Mouse (Mus musculus) induced T-regulatory cell, adult 2 months (primary cell): ENCODE measurements around the gene Syt8.

Source experiments
- DNase-seq: peaks from one replicate; pipeline ENCODE4 v3.0.0-alpha.2; 2012; ENCODE audit warnings: low read depth

Syt8 gene

DNA sequence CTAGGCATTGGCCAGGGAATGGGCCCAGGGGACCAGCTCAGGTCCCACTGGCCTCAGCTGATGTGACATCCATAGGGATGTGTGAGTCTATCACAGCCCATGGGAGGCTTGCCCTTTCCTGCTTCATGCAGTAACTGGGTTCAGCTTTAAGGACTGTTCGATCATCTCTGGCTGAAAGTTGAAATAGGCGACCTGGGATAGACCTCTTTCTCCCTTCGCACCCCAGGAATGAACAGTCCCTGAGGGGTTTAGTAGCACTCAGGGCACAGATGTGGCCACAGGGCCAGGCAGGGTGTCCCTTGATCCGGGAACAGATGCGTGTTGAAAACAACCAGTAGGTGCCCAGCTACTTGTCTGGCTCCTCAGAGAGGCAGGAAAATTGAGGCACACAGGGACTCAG lies 41.6 kb downstream of the Syt8 start:
- no peak for DNase-seq

DNA sequence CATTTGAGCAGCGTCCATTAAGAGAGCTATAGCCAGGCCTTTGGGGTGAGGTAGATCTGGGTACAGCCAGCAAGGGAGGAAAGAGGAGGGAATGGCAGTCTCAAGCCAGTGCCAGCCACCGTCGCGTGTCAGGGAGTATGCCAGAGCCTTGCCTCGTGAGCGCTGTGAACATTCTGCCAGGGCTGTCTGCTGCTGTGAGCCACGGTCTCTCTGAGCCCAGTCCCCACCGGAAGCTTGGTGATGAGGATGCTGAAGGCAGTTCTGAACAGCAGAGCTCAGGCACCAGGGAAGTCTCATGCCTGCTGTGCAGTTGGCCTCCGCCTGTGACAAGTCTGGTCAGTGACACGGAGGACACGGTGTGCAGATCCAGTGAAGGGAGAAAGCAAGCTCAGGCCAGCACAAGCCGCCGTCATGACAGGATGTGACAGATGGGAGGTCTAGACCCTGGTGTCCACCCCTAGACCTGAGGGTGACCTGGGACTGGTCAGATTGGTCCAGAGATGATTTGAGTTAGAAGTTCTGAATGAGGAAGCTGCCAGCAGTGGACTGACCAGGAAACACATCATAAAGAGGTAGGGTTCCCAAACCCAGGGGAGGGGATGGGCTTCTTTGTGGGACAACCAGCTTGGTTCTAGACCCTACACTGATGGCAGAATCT lies 42.3 kb downstream of the Syt8 start:
- no peak for DNase-seq

DNA sequence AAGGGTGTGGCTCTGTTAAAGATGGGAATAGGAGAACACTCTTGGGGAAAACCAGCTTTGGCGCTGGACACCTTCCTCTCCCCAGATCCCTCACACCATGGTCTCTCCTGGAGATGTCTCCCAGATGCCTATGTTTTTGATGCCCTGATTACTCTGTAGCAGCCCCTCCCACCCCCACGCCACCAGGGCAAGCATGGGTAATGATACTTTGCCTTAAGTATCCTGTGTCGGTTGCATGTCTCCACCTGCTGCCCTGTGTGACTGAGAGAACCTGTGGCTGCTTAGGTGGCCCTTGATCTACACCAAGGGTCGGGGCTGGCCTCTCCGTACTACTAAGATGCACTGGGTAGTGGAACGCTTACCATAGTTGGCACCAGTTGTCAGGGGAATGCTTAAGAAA lies 43.4 kb downstream of the Syt8 start:
- DNase-seq: no peak

DNA sequence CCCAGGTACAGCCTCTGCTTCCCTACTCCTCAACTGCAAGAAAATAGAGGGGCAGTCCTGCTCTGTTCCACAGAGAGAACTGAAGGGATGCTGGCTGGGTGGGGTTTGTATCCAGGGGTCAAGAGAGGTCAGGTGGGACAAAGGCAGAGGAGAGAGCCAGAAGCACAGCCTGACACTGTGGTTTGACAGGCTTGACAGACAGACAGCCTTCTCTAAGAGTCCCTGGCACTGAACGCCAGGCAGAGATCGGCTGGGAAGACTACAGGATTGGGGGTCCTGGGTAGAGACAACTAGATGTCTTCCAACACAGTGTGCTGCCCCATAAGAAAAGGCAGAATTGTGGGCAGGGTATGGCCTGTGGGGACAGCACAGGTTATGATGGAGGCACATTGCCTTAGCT lies 43.9 kb downstream of the Syt8 start:
- DNase-seq: no peak

DNA sequence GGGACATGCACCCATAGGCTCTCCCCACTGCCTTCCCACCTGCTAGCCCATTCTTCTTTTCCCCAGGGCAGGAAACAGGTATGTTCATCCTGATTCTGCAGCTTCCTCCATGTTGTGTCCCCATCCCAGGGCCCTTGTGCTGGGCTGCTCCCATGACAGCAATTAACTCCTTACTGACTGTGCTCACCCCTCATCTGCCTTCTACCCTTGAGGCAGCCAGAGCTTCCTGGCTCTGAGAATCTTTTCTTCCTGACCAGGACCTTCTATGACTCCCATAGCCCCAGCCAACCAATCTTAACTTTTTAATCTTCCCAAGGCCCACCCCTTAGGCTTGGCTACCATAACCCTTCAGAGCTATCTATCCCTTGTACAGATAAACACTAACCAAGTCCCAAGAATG lies 44.7 kb downstream of the Syt8 start:
- DNase-seq: no peak

DNA sequence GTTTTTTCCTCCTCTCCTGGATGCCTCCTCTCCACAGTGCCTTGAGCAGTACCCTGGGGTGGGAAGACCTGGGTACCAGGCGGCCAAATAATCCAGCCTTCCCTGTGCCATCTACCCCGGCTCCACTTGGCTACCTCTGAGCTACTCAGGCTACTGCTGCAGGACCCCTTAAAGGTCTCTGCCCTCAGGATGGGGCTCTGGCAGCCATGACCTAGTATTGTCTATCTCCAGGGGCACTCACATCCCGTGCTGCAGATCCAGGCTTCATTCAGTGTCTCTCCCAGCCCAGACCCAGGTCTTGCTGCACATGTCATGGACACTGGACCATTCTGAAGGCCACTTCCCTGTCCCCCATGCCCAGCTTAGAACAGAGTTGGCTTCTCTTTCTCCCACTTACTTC lies 45.2 kb downstream of the Syt8 start:
- DNase-seq: no peak

DNA sequence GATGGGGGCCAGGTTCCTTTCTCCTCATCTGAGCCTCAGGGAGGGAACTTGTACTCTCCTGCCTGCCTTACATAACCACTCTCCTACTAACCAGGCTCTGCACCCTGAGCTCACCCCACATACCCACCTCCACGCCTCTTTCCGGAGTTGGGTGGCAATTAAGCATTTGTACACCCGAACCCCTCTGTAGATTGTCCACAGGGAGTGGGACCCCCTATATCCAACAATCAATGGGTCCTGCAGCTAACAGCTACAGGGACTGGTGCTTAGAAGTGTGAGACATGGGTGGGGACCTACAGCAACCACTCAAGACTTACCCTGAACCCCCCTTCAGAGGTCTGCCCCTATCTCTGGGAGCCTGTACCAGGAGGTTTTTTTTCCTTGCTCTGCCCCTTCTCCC lies 46.0 kb downstream of the Syt8 start:
- DNase-seq: no peak

DNA sequence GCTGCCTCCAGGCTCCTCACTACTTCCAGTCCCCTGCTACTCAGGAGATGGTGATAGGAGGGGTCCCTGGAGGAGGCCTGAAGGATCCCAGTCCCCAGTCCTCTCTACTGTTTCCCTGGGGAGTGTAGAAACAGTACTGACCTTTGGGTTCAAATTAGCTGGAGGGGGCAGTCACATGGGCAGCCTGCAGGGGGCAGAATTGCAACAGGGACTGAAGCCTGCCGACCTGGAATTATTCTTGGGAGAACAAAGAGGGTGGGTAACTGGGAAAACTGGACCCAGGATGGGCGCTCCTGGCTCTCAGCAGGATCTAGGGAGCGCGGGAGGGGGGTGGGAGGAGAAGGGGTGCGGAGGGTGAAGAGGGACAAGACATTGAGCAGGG lies 46.5 kb downstream of the Syt8 start:
- DNase-seq: peak; percentile 28

DNA sequence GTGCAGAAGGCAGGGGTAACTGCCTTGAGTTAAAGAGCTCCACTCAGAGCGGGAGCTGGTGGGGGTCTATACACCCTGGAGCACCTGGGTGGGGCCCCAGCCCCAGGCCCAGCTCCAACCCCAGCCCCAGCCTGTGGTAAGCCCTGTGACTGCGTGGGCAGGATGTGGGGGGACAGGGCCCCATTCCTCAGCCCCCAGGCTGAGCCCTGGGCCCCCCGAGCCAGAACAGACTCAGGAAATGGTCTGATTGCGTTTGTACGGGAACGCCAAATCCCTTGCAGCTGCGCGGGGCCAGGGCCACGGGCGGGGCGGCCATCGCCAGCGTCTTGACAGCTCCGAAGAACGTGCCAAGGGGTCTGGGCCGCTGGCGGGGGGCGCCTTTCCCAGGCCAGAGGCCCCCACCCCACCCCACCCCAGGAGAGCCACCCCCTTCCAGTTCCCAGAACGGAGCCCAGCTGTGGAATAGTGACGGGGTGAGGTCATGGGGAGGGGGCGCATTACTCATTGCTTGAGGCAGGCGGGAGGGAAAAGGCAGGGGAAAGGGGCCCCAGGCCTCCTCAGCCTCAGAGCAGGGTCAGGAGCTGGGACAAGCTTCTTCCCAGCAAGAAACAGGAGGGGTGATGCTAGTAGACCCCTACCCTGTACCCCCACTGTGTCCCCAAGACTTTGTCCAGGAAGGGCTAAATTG lies 47.1 kb downstream of the Syt8 start:
- no peak for DNase-seq

DNA sequence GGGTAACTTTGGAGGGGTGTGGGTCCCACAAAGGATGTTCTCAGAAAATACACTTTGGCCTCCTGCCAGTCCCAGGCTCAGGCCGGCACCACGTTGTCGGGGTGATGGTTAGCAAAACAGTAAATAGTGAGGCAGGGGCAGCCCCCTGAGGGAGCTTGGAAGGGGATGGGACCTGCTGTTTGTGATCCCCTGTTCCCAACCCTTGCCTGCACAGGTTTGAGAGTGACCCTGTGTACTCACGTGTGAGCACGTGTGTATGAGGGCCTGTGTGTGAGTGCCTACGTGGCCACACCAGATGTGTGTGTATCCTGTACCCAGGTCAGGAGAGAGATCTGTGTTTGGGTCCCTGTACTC lies 47.6 kb downstream of the Syt8 start:
- DNase-seq: no peak

DNA sequence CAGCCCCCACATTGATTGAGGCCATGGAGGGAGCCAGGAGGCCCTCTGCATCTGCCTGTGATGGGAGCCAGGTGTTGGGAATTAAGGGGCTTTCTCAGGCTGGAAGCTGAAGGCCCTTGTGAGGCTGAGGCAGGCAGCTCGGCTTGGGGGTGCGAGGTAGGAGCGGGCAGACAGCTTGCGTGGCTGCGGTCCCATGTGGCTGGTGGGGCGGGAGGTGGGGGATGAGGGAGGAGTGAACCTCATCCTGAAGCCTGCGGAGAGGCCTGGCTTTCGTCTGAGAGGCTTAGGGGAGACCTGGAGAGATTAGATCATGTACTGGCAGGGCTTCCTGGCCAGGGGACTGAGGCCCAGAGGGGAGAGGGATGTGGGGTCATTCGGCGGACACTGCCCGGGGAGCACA lies 48.5 kb downstream of the Syt8 start:
- DNase-seq: no peak

DNA sequence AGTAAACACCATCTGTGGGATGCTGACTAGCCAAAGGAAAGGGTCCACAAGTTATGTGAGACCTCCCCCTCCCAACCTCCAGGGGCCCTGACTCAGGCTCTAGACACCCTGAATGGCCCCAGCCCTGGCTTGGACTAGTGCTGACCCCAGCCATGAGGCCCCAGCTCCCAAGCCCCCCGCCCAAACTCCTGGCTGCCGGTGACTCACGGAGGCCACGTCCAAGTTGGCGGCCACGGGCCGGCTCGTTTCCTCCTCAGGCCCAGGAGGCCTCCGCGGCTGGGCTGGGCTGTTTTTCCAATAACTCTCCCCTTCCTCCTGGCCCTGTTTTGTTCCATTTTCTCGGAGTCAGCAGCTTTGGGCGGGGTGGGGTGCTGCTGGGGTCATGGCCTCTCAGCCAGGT lies 50.1 kb downstream of the Syt8 start:
- DNase-seq: no peak

DNA sequence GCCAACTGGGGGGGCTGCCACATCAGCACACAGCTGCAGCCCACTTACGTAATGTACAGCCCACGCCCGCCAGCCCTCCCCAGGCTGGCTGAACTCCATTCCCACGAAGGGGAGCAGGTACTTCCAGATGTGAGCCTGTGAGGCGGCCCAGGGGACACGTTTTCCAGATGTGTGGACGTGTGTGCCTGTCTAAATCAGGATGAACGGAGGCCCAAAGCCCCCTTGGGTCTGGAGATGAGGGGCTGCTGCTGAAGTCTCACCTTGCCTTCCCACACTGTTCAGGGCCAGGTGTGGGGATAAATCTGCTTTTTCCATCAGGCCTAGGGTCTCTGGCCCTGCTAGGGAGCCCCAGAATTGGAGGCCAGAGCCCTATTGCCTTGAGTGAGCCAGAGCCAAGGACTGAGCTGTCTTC lies 52.1 kb downstream of the Syt8 start:
- DNase-seq: no peak

DNA sequence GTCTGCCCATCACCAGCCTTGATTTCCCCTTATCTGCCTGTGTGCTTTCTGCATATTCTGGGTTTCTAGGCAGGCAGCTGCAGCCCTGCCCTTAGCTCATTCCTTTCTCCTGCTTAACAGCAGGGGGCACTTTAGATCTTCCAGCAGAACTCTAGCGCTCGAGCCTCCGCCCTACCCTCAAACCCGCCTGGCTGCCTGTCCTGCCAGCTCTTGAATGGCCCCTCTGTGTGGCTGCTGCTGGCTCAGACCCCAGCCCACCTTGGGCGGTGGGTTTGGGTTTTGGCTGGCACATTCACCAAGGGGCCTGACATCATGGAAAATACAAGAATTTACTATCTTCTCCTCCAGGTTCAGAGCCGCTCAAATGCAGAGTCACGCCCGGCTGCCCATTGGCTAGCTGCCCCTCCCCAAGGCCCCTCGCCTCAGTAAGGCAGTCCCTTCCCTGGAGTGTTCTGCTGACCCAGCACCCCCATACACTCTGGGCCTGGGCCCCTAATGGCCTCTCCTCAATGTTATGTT lies 52.8 kb downstream of the Syt8 start:
- no peak for DNase-seq

DNA sequence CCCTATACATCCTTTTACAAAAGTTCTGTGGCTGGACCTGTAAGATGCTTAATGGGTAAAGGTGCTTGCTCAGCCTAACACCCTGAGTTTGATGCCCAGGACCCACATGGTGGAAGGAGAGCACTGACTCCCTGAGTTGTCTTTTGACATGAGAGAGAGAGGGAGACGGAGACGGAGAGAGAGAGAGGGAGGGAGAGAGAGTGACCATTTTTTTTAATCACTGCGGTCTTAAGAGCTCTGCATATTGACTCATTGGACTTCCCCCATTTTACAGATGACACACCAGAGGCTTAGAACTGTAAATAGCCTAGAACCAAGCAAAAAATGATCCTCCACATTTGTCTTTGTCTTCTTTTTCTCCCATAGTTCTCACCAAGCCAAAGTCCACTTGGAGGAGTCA lies 53.4 kb downstream of the Syt8 start:
- no peak for DNase-seq
